Mouse (Mus musculus) left cerebral cortex, adult 9 months (tissue): ENCODE measurements around the gene Speer4c.
"Not testable (repeated sequence)": the region's sequence is repeated elsewhere in the genome, so short reads cannot be mapped to it uniquely, and the experiment has no call there.

Experiments
- DNase-seq, 2 experiments: peaks; one replicate each; pipeline ENCODE4 v3.0.0; 2022; ENCODE audit warnings: low spot score in 2 of 2

Speer4c gene

GRCm38 (mm10) chr5:15714171-15714570 is at the start of gene Speer4c:
Speer4c (minus strand) TSS chr5:15714271.
- not testable (repeated sequence) for DNase-seq

- DNase-seq: no peak
Measured at GRCm38 (mm10) chr5:15747478-15748255, 33.6 kb upstream of the Speer4c start.

GRCm38 (mm10) chr5:15734097-15734867 is 20.2 kb upstream of the Speer4c start:
- DNase-seq: no peak

GRCm38 (mm10) chr5:15702891-15703290 is 11.2 kb downstream of the Speer4c start:
- DNase-seq: peak in 1 of 2 experiments; percentile 29

- DNase-seq: not testable (repeated sequence)
Measured at GRCm38 (mm10) chr5:15697719-15698118, 16.4 kb downstream of the Speer4c start.

- DNase-seq: not testable (repeated sequence)
Measured at GRCm38 (mm10) chr5:15691849-15692248, 22.2 kb downstream of the Speer4c start.

- DNase-seq: not testable (repeated sequence)
Measured at GRCm38 (mm10) chr5:15690822-15691221, 23.2 kb downstream of the Speer4c start.

- DNase-seq: not testable (repeated sequence)
Measured at GRCm38 (mm10) chr5:15689659-15690213, 24.3 kb downstream of the Speer4c start.

- DNase-seq: not testable (repeated sequence)
Measured at GRCm38 (mm10) chr5:15688874-15689658, 25.0 kb downstream of the Speer4c start.

GRCm38 (mm10) chr5:15681301-15682035 is 32.6 kb downstream of the Speer4c start:
- DNase-seq: not testable (repeated sequence)

- not testable (repeated sequence) for DNase-seq
Measured at GRCm38 (mm10) chr5:15679980-15680949, 33.8 kb downstream of the Speer4c start.

- DNase-seq: not testable (repeated sequence)
Measured at GRCm38 (mm10) chr5:15678907-15679306, 35.2 kb downstream of the Speer4c start.

GRCm38 (mm10) chr5:15677750-15678149 is 36.3 kb downstream of the Speer4c start:
- DNase-seq: not testable (repeated sequence)

GRCm38 (mm10) chr5:15674429-15675244 is 39.4 kb downstream of the Speer4c start:
- DNase-seq: not testable (repeated sequence)

- DNase-seq: not testable (repeated sequence)
Measured at GRCm38 (mm10) chr5:15673989-15674388, 40.1 kb downstream of the Speer4c start.

- DNase-seq: not testable (repeated sequence)
Measured at GRCm38 (mm10) chr5:15670789-15671188, 43.3 kb downstream of the Speer4c start.

- not testable (repeated sequence) for DNase-seq
Measured at GRCm38 (mm10) chr5:15663847-15664246, 50.2 kb downstream of the Speer4c start.
